Mouse (Mus musculus) embryonic stem cell, embryonic (primary cell): ENCODE measurements around the gene Mroh8.

ENCODE experiments used
- CTCF ChIA-PET, 4 experiments: fragments of 300-600 bp in 2 of 4; fragments of 350-600 bp in 2 of 4; sonication (Branson Sonifier 250); formaldehyde crosslinking; loops; one replicate each; lab custom pipeline; 2022; ENCODE audit warnings: inconsistent platforms in 2 of 4; lab: Charles Lee
- POLR2A ChIA-PET, 4 experiments: fragments of 300-600 bp in 2 of 4; fragments of 350-600 bp in 2 of 4; sonication (Branson Sonifier 250); formaldehyde crosslinking; loops; one replicate each; lab custom pipeline; 2022; ENCODE audit warnings: antibody characterized with exemption in 4 of 4, inconsistent platforms in 1 of 4; lab: Charles Lee

Gene Mroh8

GRCm38 (mm10) chr2:157306091-157307032 is 27.0 kb upstream of the Mroh8 start:
- ChIA-PET CTCF (no interaction called here), POLR2A (interaction anchor here in 1 of 4 experiments (0.9 to 13.9 kb wide), 4 partner anchors 10 to 20 kb away, joined by 3 to 91 read pairs (median 4); no protein-coding TSS in a partner anchor)

- ChIA-PET POLR2A (interaction anchor here in 2 of 4 experiments (0.5 to 1.6 kb wide), 3 partner anchors 99 to 263 kb away, joined by 3 to 4 read pairs (median 4); partner anchors contain the start of gene Rbl1 (in 1 of the 2)), CTCF (no interaction called here)
Measured at GRCm38 (mm10) chr2:157303096-157303495, 23.7 kb upstream of the Mroh8 start.

- CTCF ChIA-PET = no interaction called here
- POLR2A ChIA-PET = interaction anchor here in 2 of 4 experiments (0.9 to 2.9 kb wide), 4 partner anchors 10 to 268 kb away, joined by 3 to 13 read pairs (median 4); no protein-coding TSS in a partner anchor
Measured at GRCm38 (mm10) chr2:157300051-157300450, 20.7 kb upstream of the Mroh8 start.

DNA sequence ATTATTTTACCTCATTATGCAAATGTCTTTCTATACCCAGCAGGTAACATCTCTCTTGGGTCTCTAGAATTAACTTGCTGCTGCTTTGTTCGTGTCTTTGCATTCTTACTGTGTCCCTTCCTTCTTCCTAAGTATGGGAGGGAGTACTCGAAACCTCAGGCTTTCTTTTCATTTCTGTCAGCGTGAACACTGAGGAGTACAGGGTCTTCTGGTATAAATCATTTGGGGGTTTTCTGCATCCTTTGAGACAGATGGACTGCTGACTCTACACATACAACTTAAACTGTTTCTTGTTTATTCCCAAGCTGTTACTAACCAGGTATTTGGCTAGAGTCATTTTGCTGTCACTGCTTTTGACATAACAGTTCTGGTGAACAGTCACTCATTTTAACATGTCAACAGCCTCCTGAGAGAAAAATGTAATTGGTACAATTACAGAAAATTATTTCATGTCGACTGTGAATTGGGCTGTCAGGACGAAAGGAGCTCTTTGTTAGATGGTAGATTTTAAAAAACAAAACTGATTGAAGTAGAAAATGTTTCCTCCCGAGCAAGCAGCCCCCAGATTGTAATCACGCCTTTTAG is 16.8 kb upstream of the Mroh8 start:
- POLR2A ChIA-PET = interaction anchor here in 2 of 4 experiments (0.8 to 2.6 kb wide), 12 partner anchors 8 to 339 kb away, joined by 3 to 8 read pairs (median 3); partner anchors contain the start of gene Rbl1 (in 1 of the 2)
- CTCF ChIA-PET = interaction anchor here in 2 of 4 experiments (0.7 to 1.1 kb wide), 2 partner anchors 9 to 16 kb away, joined by 4 read pairs; no protein-coding TSS in a partner anchor

- CTCF ChIA-PET = interaction anchor here in 2 of 4 experiments (0.7 to 1.0 kb wide), 3 partner anchors 19 to 282 kb away, joined by 3 to 4 read pairs (median 4); no protein-coding TSS in a partner anchor
Measured at GRCm38 (mm10) chr2:157292093-157292492, 12.7 kb upstream of the Mroh8 start.

DNA sequence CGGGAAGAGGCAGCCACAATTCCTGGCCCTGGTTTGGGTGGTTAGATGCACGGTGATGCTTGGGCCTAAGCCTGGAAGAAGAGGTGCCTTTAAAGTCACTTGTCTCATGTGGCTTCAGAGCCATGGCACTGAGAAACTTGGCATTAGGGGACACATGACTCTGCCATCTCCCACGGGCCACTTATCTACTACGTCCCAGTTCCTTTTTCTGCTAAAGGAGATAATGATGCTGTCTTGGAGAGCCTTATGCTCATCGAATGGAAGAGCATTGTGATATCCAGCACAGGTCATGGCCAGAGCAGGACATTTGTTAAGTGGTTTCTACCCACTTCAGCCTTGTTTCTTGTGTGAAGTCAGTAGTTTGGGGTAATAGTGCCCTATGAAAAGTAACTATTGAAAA is 9.6 kb upstream of the Mroh8 start:
- CTCF ChIA-PET = no interaction called here
- POLR2A ChIA-PET = no interaction called here

More at GRCm38 (mm10) chr2:157292093-157292492, 12.7 kb upstream of the Mroh8 start:
- POLR2A ChIA-PET = interaction anchor here in 1 of 4 experiments (0.7 kb wide), 1 partner anchor 175 kb away, joined by 3 read pairs; no protein-coding TSS in a partner anchor

DNA sequence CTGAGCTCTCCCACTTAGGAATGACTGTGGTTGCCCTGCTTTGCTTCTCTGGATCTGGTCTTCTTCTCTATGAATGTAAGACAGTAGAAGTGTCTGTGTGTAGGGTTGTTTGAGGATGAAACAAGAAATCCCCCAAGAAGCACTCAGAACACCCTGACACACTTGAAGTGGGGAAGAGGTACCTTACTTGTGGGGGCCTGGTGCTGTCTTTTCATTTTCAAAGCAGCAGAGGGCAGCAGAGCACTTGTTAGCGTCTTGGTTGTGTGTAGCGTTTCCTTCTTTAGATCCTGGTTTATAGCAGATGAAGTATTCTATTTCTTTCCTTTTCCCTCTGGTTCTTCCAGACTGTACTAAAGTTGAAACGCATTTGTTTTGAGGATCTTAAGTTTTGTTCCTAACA is 8.2 kb upstream of the Mroh8 start:
- ChIA-PET POLR2A (interaction anchor here in 3 of 4 experiments (0.6 to 1.5 kb wide), 8 partner anchors 8 to 279 kb away, joined by 3 to 8 read pairs (median 4); partner anchors contain the start of genes Mroh8 (in 1 of the 3) and Rbl1 (in 1 of the 3)), CTCF (interaction anchor here (0.6 to 2.4 kb wide), 16 partner anchors 9 to 461 kb away, joined by 3 to 9 read pairs (median 4); no protein-coding TSS in a partner anchor)

- ChIA-PET POLR2A (interaction anchor here in 2 of 4 experiments (0.6 to 1.3 kb wide), 5 partner anchors 14 to 138 kb away, joined by 3 to 5 read pairs (median 4); partner anchors contain the start of gene Rbl1 (in 1 of the 2)), CTCF (interaction anchor here in 3 of 4 experiments (0.5 to 1.4 kb wide), 5 partner anchors 23 to 175 kb away, joined by 3 to 4 read pairs (median 3); no protein-coding TSS in a partner anchor)
Measured at GRCm38 (mm10) chr2:157283321-157283720, 4.0 kb upstream of the Mroh8 start.

- ChIA-PET POLR2A (interaction anchor here (0.7 to 3.2 kb wide), 21 partner anchors 9 to 875 kb away, joined by 3 to 24 read pairs (median 4); partner anchors contain the start of gene Rbl1 (in 3 of the 4)), CTCF (no interaction called here)
Measured at GRCm38 (mm10) chr2:157278717-157279415, 483 bp downstream of the Mroh8 start, which contains the start of gene Rpn2. Rpn2 (plus strand) TSS chr2:157279017.

GRCm38 (mm10) chr2:157263832-157264231 is 15.5 kb downstream of the Mroh8 start:
- POLR2A ChIA-PET = interaction anchor here in 2 of 4 experiments (0.6 to 1.8 kb wide), 3 partner anchors 18 to 873 kb away, joined by 4 to 8 read pairs (median 7); partner anchors contain the start of gene Rbl1 (in 1 of the 2)
- CTCF ChIA-PET = no interaction called here

- ChIA-PET POLR2A (interaction anchor here in 2 of 4 experiments (0.6 to 1.8 kb wide), 3 partner anchors 17 to 874 kb away, joined by 4 to 8 read pairs (median 7); partner anchors contain the start of gene Rbl1 (in 1 of the 2)), CTCF (interaction anchor here in 1 of 4 experiments (0.7 kb wide), 1 partner anchor 572 kb away, joined by 3 read pairs; no protein-coding TSS in a partner anchor)
Measured at GRCm38 (mm10) chr2:157263101-157263500, 16.2 kb downstream of the Mroh8 start.

- ChIA-PET POLR2A (interaction anchor here (0.6 to 3.9 kb wide), 5 partner anchors 17 to 1673 kb away, joined by 3 to 23 read pairs (median 4); partner anchors contain the start of gene Rbl1 (in 3 of the 4)), CTCF (interaction anchor here in 1 of 4 experiments (0.7 kb wide), 1 partner anchor 571 kb away, joined by 3 read pairs; no protein-coding TSS in a partner anchor)
Measured at GRCm38 (mm10) chr2:157262506-157262905, 16.8 kb downstream of the Mroh8 start.

- POLR2A ChIA-PET = interaction anchor here (0.6 to 3.9 kb wide), 5 partner anchors 17 to 1672 kb away, joined by 3 to 23 read pairs (median 4); partner anchors contain the start of gene Rbl1 (in 3 of the 4)
Measured at GRCm38 (mm10) chr2:157261930-157262329, 17.4 kb downstream of the Mroh8 start.

GRCm38 (mm10) chr2:157259720-157260119 is 19.6 kb downstream of the Mroh8 start:
- CTCF ChIA-PET = interaction anchor here (0.5 to 1.6 kb wide), 44 partner anchors 8 to 1228 kb away, joined by 3 to 16 read pairs (median 3); partner anchors contain the start of genes Myl9 (in 1 of the 4) and Rbl1 (in 1 of the 4)

More at GRCm38 (mm10) chr2:157261930-157262329, 17.4 kb downstream of the Mroh8 start:
- CTCF ChIA-PET = no interaction called here

DNA sequence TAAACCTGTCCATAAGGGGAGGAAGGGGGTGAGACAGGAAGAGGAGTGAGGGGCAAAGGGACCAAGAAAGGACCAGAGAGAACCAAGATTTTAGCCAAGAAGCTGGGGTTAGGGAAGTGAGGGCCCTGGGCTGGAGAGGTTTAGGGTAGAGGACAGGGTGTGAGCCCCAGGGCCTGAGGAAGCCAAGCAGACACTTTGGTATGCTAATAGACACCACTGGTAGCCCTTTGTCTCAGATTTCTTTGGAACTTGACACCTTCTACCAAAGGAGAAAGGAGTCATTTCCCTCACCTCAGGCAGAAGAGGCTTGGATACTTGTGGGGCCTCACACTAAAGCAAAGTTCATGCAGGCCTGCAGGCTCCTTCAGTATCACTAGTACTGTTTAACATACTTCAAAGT is 31.2 kb downstream of the Mroh8 start:
- ChIA-PET POLR2A (interaction anchor here (0.7 to 1.4 kb wide), 10 partner anchors 9 to 308 kb away, joined by 3 to 9 read pairs (median 3); partner anchors contain the start of gene Rbl1 (in 4 of the 4)), CTCF (interaction anchor here in 3 of 4 experiments (0.6 to 2.3 kb wide), 5 partner anchors 12 to 133 kb away, joined by 3 to 16 read pairs (median 4); no protein-coding TSS in a partner anchor)

More at GRCm38 (mm10) chr2:157259720-157260119, 19.6 kb downstream of the Mroh8 start:
- POLR2A ChIA-PET = interaction anchor here (0.5 to 3.9 kb wide), 16 partner anchors 9 to 340 kb away, joined by 3 to 23 read pairs (median 4); partner anchors contain the start of gene Rbl1 (in 3 of the 4)

DNA sequence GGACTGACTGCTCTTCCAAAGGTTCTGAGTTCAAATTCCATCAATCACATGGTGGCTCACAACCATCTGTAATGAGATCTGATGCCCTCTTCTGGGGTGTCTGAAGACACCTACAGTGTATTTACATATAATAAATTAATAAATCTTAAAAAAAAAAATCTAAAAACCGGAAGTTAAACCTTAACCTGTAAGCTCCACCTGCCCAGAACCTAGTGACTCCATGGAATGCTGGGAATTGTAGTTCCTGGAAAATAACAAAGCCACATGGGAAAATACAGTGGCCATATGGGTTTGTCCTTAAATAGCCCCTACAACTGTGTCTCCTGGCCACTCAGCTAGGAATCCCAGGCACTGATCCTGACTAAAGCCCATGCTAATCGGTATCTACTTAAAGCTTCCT is 33.7 kb downstream of the Mroh8 start:
- ChIA-PET POLR2A (interaction anchor here in 3 of 4 experiments (0.6 to 1.6 kb wide), 13 partner anchors 10 to 1164 kb away, joined by 3 to 9 read pairs (median 3); partner anchors contain the start of genes Rbl1 (in 3 of the 3), Dlgap4 (in 1 of the 3), Ralgapb (in 1 of the 3) and Rpn2 (in 1 of the 3)), CTCF (interaction anchor here in 1 of 4 experiments (0.5 to 2.6 kb wide), 2 partner anchors 14 to 110 kb away, joined by 4 to 9 read pairs; partner anchors contain the start of gene Samhd1)
